Mouse (Mus musculus): ENCODE results near the gene Fgfr2. TPM values are rescaled to one million over a fixed set of nuclear protein-coding genes. Genes with fewer than 3 reads are reported as not detected.

Fgfr2 gene
- polyA plus RNA-seq, 1 experiment from 2014 or later = 24.9 TPM

- no peak for ATAC-seq (replicated peaks; ENCODE audit: insufficient number of reproducible peaks, low FRiP score, low TSS enrichment)
- 91% methylated on average over 1 of the region's 1 CpGs for WGBS (ENCODE audit: insufficient replicate concordance)
- H3K9me3 ChIP-seq (replicated peaks; ENCODE audit: control insufficient read depth, low read length) = no peaks in the 10 kb centered on the region
These were observed 1435.8 kb downstream of the Fgfr2 start for GRCm38 (mm10) chr7:131687324-131687723.

GRCm38 (mm10) chr7:131677126-131677525 lies 1446.0 kb downstream of the Fgfr2 start:
- no peak overlapping the region for H3K27ac ChIP-seq (ENCODE audit: low read depth, low read length)
- H3K4me3 ChIP-seq (ENCODE audit: low read depth, low read length) = no peak overlapping the region
- no peaks in the 10 kb centered on the region for H3K36me3 ChIP-seq (ENCODE audit: control insufficient read depth, insufficient read depth, low read length)
- no peaks in the 10 kb centered on the region for H3K4me1 ChIP-seq (ENCODE audit: control insufficient read depth, insufficient read depth, low read length)
- no peak overlapping the region for H3K4me2 ChIP-seq
- H3K9ac ChIP-seq (ENCODE audit: low read depth, low read length) = no peak overlapping the region
- H3K27me3 ChIP-seq (ENCODE audit: control insufficient read depth, insufficient read depth, low read length) = no peaks in the 10 kb centered on the region
- whole genome bisulfite sequencing (ENCODE audit: insufficient replicate concordance) = 90% methylated on average over 2 of the region's 2 CpGs
- no peaks in the 10 kb centered on the region for H3K9me3 ChIP-seq (replicated peaks; ENCODE audit: control insufficient read depth, low read length)
- no peak for ATAC-seq (replicated peaks; ENCODE audit: insufficient number of reproducible peaks, low FRiP score, low TSS enrichment)

More at GRCm38 (mm10) chr7:131687324-131687723, 1435.8 kb downstream of the Fgfr2 start:
- Histone ChIP-seq H3K4me3 (ENCODE audit: low read depth, low read length) (no peak overlapping the region), H3K4me1 (ENCODE audit: control insufficient read depth, insufficient read depth, low read length) (no peaks in the 10 kb centered on the region), H3K36me3 (ENCODE audit: control insufficient read depth, insufficient read depth, low read length) (no peaks in the 10 kb centered on the region), H3K27me3 (ENCODE audit: control insufficient read depth, insufficient read depth, low read length) (no peaks in the 10 kb centered on the region), H3K9ac (ENCODE audit: low read depth, low read length) (no peak overlapping the region), H3K27ac (ENCODE audit: low read depth, low read length) (no peak overlapping the region), H3K4me2 (no peak overlapping the region)

- Histone ChIP-seq H3K9me3 (replicated peaks; ENCODE audit: control insufficient read depth, low read length) (no peaks in the 10 kb centered on the region), H3K4me1 (ENCODE audit: control insufficient read depth, insufficient read depth, low read length) (no peaks in the 10 kb centered on the region), H3K27ac (ENCODE audit: low read depth, low read length) (no peak overlapping the region), H3K4me3 (ENCODE audit: low read depth, low read length) (no peak overlapping the region), H3K9ac (ENCODE audit: low read depth, low read length) (no peak overlapping the region), H3K4me2 (no peak overlapping the region), H3K27me3 (ENCODE audit: control insufficient read depth, insufficient read depth, low read length) (no peaks in the 10 kb centered on the region), H3K36me3 (ENCODE audit: control insufficient read depth, insufficient read depth, low read length) (no peaks in the 10 kb centered on the region)
- 62% methylated on average over 6 of the region's 6 CpGs for WGBS (ENCODE audit: insufficient replicate concordance)
- ATAC-seq (replicated peaks; ENCODE audit: insufficient number of reproducible peaks, low FRiP score, low TSS enrichment) = no peak
These were observed 1452.6 kb downstream of the Fgfr2 start for GRCm38 (mm10) chr7:131670586-131670985.

GRCm38 (mm10) chr7:131669326-131669725 lies 1453.8 kb downstream of the Fgfr2 start:
- H3K4me2 ChIP-seq = no peak overlapping the region
- H3K27me3 ChIP-seq (ENCODE audit: control insufficient read depth, insufficient read depth, low read length) = no peaks in the 10 kb centered on the region
- H3K4me3 ChIP-seq (ENCODE audit: low read depth, low read length) = no peak overlapping the region
- H3K36me3 ChIP-seq (ENCODE audit: control insufficient read depth, insufficient read depth, low read length) = no peaks in the 10 kb centered on the region
- WGBS (ENCODE audit: insufficient replicate concordance) = 75% methylated on average over 4 of the region's 4 CpGs
- ATAC-seq (replicated peaks; ENCODE audit: insufficient number of reproducible peaks, low FRiP score, low TSS enrichment) = no peak
- no peak overlapping the region for H3K9ac ChIP-seq (ENCODE audit: low read depth, low read length)
- no peaks in the 10 kb centered on the region for H3K9me3 ChIP-seq (replicated peaks; ENCODE audit: control insufficient read depth, low read length)
- H3K27ac ChIP-seq (ENCODE audit: low read depth, low read length) = no peak overlapping the region
- H3K4me1 ChIP-seq (ENCODE audit: control insufficient read depth, insufficient read depth, low read length) = no peaks in the 10 kb centered on the region

GRCm38 (mm10) chr7:131660726-131661125 lies 1462.4 kb downstream of the Fgfr2 start:
- no peak overlapping the region for H3K27ac ChIP-seq (ENCODE audit: low read depth, low read length)
- WGBS (ENCODE audit: insufficient replicate concordance) = 85% methylated on average over 1 of the region's 1 CpGs
- no peaks in the 10 kb centered on the region for H3K36me3 ChIP-seq (ENCODE audit: control insufficient read depth, insufficient read depth, low read length)
- no peaks in the 10 kb centered on the region for H3K27me3 ChIP-seq (ENCODE audit: control insufficient read depth, insufficient read depth, low read length)
- no peak for ATAC-seq (replicated peaks; ENCODE audit: insufficient number of reproducible peaks, low FRiP score, low TSS enrichment)
- no peak overlapping the region for H3K9ac ChIP-seq (ENCODE audit: low read depth, low read length)
- no peaks in the 10 kb centered on the region for H3K4me1 ChIP-seq (ENCODE audit: control insufficient read depth, insufficient read depth, low read length)
- no peaks in the 10 kb centered on the region for H3K9me3 ChIP-seq (replicated peaks; ENCODE audit: control insufficient read depth, low read length)
- no peak overlapping the region for H3K4me3 ChIP-seq (ENCODE audit: low read depth, low read length)
- no peak overlapping the region for H3K4me2 ChIP-seq

GRCm38 (mm10) chr7:131656017-131656416 lies 1467.1 kb downstream of the Fgfr2 start:
- no peak for ATAC-seq (replicated peaks; ENCODE audit: insufficient number of reproducible peaks, low FRiP score, low TSS enrichment)
- Histone ChIP-seq H3K27ac (ENCODE audit: low read depth, low read length) (no peak overlapping the region), H3K4me2 (no peak overlapping the region), H3K9ac (ENCODE audit: low read depth, low read length) (no peak overlapping the region), H3K36me3 (ENCODE audit: control insufficient read depth, insufficient read depth, low read length) (no peaks in the 10 kb centered on the region), H3K27me3 (ENCODE audit: control insufficient read depth, insufficient read depth, low read length) (no peaks in the 10 kb centered on the region), H3K9me3 (replicated peaks; ENCODE audit: control insufficient read depth, low read length) (no peaks in the 10 kb centered on the region), H3K4me3 (ENCODE audit: low read depth, low read length) (no peak overlapping the region), H3K4me1 (ENCODE audit: control insufficient read depth, insufficient read depth, low read length) (no peaks in the 10 kb centered on the region)
- WGBS (ENCODE audit: insufficient replicate concordance) = 67% methylated on average over 7 of the region's 7 CpGs

- no peak for ATAC-seq (replicated peaks; ENCODE audit: insufficient number of reproducible peaks, low FRiP score, low TSS enrichment)
These were observed 1469.7 kb downstream of the Fgfr2 start for GRCm38 (mm10) chr7:131653416-131653815.

GRCm38 (mm10) chr7:131651921-131652694 lies 1471.0 kb downstream of the Fgfr2 start:
- H3K4me3 ChIP-seq (ENCODE audit: low read depth, low read length) = no peak overlapping the region
- H3K27ac ChIP-seq (ENCODE audit: low read depth, low read length) = no peak overlapping the region
- no peaks in the 10 kb centered on the region for H3K27me3 ChIP-seq (ENCODE audit: control insufficient read depth, insufficient read depth, low read length)
- H3K4me2 ChIP-seq = no peak overlapping the region
- no peaks in the 10 kb centered on the region for H3K4me1 ChIP-seq (ENCODE audit: control insufficient read depth, insufficient read depth, low read length)
- no peaks in the 10 kb centered on the region for H3K9me3 ChIP-seq (replicated peaks; ENCODE audit: control insufficient read depth, low read length)
- WGBS (ENCODE audit: insufficient replicate concordance) = 72% methylated on average over 12 of the region's 12 CpGs
- H3K9ac ChIP-seq (ENCODE audit: low read depth, low read length) = no peak overlapping the region
- no peak for ATAC-seq (replicated peaks; ENCODE audit: insufficient number of reproducible peaks, low FRiP score, low TSS enrichment)
- H3K36me3 ChIP-seq (ENCODE audit: control insufficient read depth, insufficient read depth, low read length) = no peaks in the 10 kb centered on the region

More at GRCm38 (mm10) chr7:131653416-131653815, 1469.7 kb downstream of the Fgfr2 start:
- Histone ChIP-seq H3K27me3 (ENCODE audit: control insufficient read depth, insufficient read depth, low read length) (no peaks in the 10 kb centered on the region), H3K4me1 (ENCODE audit: control insufficient read depth, insufficient read depth, low read length) (no peaks in the 10 kb centered on the region), H3K9me3 (replicated peaks; ENCODE audit: control insufficient read depth, low read length) (no peaks in the 10 kb centered on the region), H3K27ac (ENCODE audit: low read depth, low read length) (no peak overlapping the region), H3K4me3 (ENCODE audit: low read depth, low read length) (no peak overlapping the region), H3K9ac (ENCODE audit: low read depth, low read length) (no peak overlapping the region), H3K4me2 (no peak overlapping the region), H3K36me3 (ENCODE audit: control insufficient read depth, insufficient read depth, low read length) (no peaks in the 10 kb centered on the region)
- WGBS (ENCODE audit: insufficient replicate concordance) = 85% methylated on average over 6 of the region's 6 CpGs

GRCm38 (mm10) chr7:131650277-131650676 lies 1472.9 kb downstream of the Fgfr2 start:
- Histone ChIP-seq H3K27me3 (ENCODE audit: control insufficient read depth, insufficient read depth, low read length) (peaks cover 11% of the 10 kb centered on the region), H3K4me2 (no peak overlapping the region), H3K9ac (ENCODE audit: low read depth, low read length) (no peak overlapping the region), H3K4me1 (ENCODE audit: control insufficient read depth, insufficient read depth, low read length) (no peaks in the 10 kb centered on the region), H3K27ac (ENCODE audit: low read depth, low read length) (no peak overlapping the region), H3K9me3 (replicated peaks; ENCODE audit: control insufficient read depth, low read length) (no peaks in the 10 kb centered on the region), H3K36me3 (ENCODE audit: control insufficient read depth, insufficient read depth, low read length) (no peaks in the 10 kb centered on the region), H3K4me3 (ENCODE audit: low read depth, low read length) (no peak overlapping the region)
- no peak for ATAC-seq (replicated peaks; ENCODE audit: insufficient number of reproducible peaks, low FRiP score, low TSS enrichment)
- WGBS (ENCODE audit: insufficient replicate concordance) = 51% methylated on average over 2 of the region's 2 CpGs

All from heart, embryonic 11.5 days (tissue).